Mouse (Mus musculus): ENCODE data around the gene Phyh. TPM values are rescaled to one million over a fixed set of nuclear protein-coding genes. Genes with fewer than 3 reads are reported as not detected.

Gene Phyh
- polyA plus RNA-seq, 1 experiment: 39.1 TPM

GRCm38 (mm10) chr2:4881350-4882248, 37.2 kb upstream of the Phyh start, which contains the start of gene Sephs1:
Gene Sephs1, plus strand, starts transcription at chr2:4881564.
- DNase-seq: peak; percentile 81
- no peaks in the 10 kb centered on the region for H3K27me3 ChIP-seq (ENCODE audit: control insufficient read depth, insufficient read depth, low read length)
- peak within 1 kb of the TSS; percentile 97 for H3K4me3 ChIP-seq (ENCODE audit: control insufficient read depth, insufficient read depth, low read length)
- H3K27ac ChIP-seq (ENCODE audit: control insufficient read depth, insufficient read depth, low read length): peak within 1 kb of the TSS; percentile 47; the same call in 1 of the 2 replicates
- H3K4me1 ChIP-seq (replicated peaks; ENCODE audit: control insufficient read depth, insufficient read depth, low read length): peaks cover 3% of the 10 kb centered on the region; the same call in 1 of the 2 replicates
- TF ChIP-seq CTCF (IDR thresholded peaks at IDR 0.05; ENCODE audit: borderline replicate concordance, control insufficient read depth, extremely low read depth, insufficient read depth, low read length, poor library complexity): no peak
- 0 out of 2 replicates have a peak, but pooled peaks have one; percentile 9 for TF ChIP-seq POLR2A (IDR thresholded peaks at IDR 0.05; ENCODE audit: control insufficient read depth, extremely low read depth, insufficient read depth, low read length, poor library complexity)
- H3K36me3 ChIP-seq (ENCODE audit: control insufficient read depth, insufficient read depth, low read length): peaks cover 7% of the 10 kb centered on the region; the same call in 1 of the 2 replicates
- under 1% methylated on average over 112 of the region's 115 CpGs for WGBS

DNA sequence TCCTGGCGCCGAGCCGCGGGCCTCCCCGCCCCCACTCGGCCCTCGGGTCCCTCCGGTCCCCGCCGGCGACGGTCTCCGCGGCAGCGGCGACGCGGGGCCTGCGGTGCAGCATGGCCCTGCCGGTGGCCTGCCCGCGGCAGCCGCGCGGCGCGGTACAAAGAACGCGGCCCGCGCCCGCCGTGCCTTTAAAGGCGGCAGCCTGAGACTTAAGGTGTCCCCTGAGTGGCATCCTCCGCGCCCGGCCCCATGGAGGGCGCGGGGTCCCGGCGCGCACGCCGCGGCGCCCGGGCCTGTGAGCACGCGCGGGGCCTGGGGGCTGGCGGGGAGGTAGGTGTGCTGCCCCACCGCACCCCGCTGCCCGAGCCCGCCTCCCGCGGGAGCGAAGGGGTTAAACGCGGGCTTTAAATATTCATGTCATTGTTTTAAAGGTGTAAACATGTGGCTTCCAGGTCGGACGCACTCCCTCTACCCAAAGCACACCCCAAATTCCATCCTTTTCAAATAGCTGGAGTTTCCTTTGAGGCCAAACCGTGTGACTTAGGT, 36.5 kb upstream of the Phyh start:
- Histone ChIP-seq H3K4me1 (replicated peaks; ENCODE audit: control insufficient read depth, insufficient read depth, low read length) (peaks cover 3% of the 10 kb centered on the region; the same call in 1 of the 2 replicates), H3K4me3 (ENCODE audit: control insufficient read depth, insufficient read depth, low read length) (peak overlapping the region; percentile 97), H3K27ac (ENCODE audit: control insufficient read depth, insufficient read depth, low read length) (0 out of 2 replicates have a peak overlapping the region, but pooled peaks have one; percentile 47), H3K36me3 (ENCODE audit: control insufficient read depth, insufficient read depth, low read length) (peaks cover 14% of the 10 kb centered on the region), H3K27me3 (ENCODE audit: control insufficient read depth, insufficient read depth, low read length) (no peaks in the 10 kb centered on the region)
- WGBS: under 1% methylated on average over 61 of the region's 63 CpGs
- TF ChIP-seq POLR2A (IDR thresholded peaks at IDR 0.05; ENCODE audit: control insufficient read depth, extremely low read depth, insufficient read depth, low read length, poor library complexity): 0 out of 2 replicates have a peak, but pooled peaks have one; percentile 13
- TF ChIP-seq CTCF (IDR thresholded peaks at IDR 0.05; ENCODE audit: borderline replicate concordance, control insufficient read depth, extremely low read depth, insufficient read depth, low read length, poor library complexity): no peak
- DNase-seq: peak; percentile 60

GRCm38 (mm10) chr2:4883009-4883704, 35.7 kb upstream of the Phyh start:
- DNase-seq: peak; percentile 19
- TF ChIP-seq CTCF (IDR thresholded peaks at IDR 0.05; ENCODE audit: borderline replicate concordance, control insufficient read depth, extremely low read depth, insufficient read depth, low read length, poor library complexity) (no peak), POLR2A (IDR thresholded peaks at IDR 0.05; ENCODE audit: control insufficient read depth, extremely low read depth, insufficient read depth, low read length, poor library complexity) (no peak)

GRCm38 (mm10) chr2:4886896-4887295, 31.9 kb upstream of the Phyh start:
- H3K27me3 ChIP-seq (ENCODE audit: control insufficient read depth, insufficient read depth, low read length): no peaks in the 10 kb centered on the region
- no peak for DNase-seq
- TF ChIP-seq POLR2A (IDR thresholded peaks at IDR 0.05; ENCODE audit: control insufficient read depth, extremely low read depth, insufficient read depth, low read length, poor library complexity): no peak
- peaks cover 51% of the 10 kb centered on the region for H3K36me3 ChIP-seq (ENCODE audit: control insufficient read depth, insufficient read depth, low read length)
- no peaks in the 10 kb centered on the region for H3K4me1 ChIP-seq (replicated peaks; ENCODE audit: control insufficient read depth, insufficient read depth, low read length)
- no peak overlapping the region for H3K27ac ChIP-seq (ENCODE audit: control insufficient read depth, insufficient read depth, low read length)
- H3K4me3 ChIP-seq (ENCODE audit: control insufficient read depth, insufficient read depth, low read length): no peak overlapping the region
- WGBS: over 99% methylated on average over 6 of the region's 6 CpGs

More at GRCm38 (mm10) chr2:4883009-4883704, 35.7 kb upstream of the Phyh start:
- Histone ChIP-seq H3K4me1 (replicated peaks; ENCODE audit: control insufficient read depth, insufficient read depth, low read length) (peaks cover 3% of the 10 kb centered on the region; the same call in 1 of the 2 replicates), H3K27ac (ENCODE audit: control insufficient read depth, insufficient read depth, low read length) (no peak overlapping the region), H3K36me3 (ENCODE audit: control insufficient read depth, insufficient read depth, low read length) (peaks cover 21% of the 10 kb centered on the region), H3K4me3 (ENCODE audit: control insufficient read depth, insufficient read depth, low read length) (no peak overlapping the region), H3K27me3 (ENCODE audit: control insufficient read depth, insufficient read depth, low read length) (no peaks in the 10 kb centered on the region)
- 1% methylated on average over 18 of the region's 18 CpGs for WGBS

DNA sequence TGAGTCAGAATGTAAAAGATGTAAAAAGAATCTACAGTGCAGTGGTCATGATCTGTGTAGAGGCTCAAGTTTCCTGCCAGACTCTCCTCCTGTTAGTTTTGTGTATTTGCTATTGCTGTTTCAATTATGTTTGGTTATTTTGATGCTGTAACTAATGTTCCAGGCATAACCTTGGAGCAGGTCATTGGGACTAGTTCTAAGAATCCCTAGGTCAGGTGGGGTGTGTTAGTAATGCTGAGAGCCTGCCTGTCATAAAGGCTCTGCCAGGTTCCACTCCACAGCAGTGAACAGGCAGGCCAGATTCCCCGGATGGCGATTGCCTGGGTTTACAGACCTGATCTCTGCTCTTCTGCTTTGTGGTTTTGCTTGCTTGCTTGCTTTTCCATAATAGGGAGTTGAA, 23.2 kb upstream of the Phyh start:
- Histone ChIP-seq H3K36me3 (ENCODE audit: control insufficient read depth, insufficient read depth, low read length) (peaks cover 56% of the 10 kb centered on the region), H3K27me3 (ENCODE audit: control insufficient read depth, insufficient read depth, low read length) (no peaks in the 10 kb centered on the region), H3K27ac (ENCODE audit: control insufficient read depth, insufficient read depth, low read length) (no peak overlapping the region), H3K4me3 (ENCODE audit: control insufficient read depth, insufficient read depth, low read length) (no peak overlapping the region), H3K4me1 (replicated peaks; ENCODE audit: control insufficient read depth, insufficient read depth, low read length) (no peaks in the 10 kb centered on the region)
- TF ChIP-seq CTCF (IDR thresholded peaks at IDR 0.05; ENCODE audit: borderline replicate concordance, control insufficient read depth, extremely low read depth, insufficient read depth, low read length, poor library complexity) (no peak), POLR2A (IDR thresholded peaks at IDR 0.05; ENCODE audit: control insufficient read depth, extremely low read depth, insufficient read depth, low read length, poor library complexity) (no peak)
- WGBS: 98% methylated on average over 2 of the region's 2 CpGs
- no peak for DNase-seq

- no peak overlapping the region for H3K27ac ChIP-seq (ENCODE audit: control insufficient read depth, insufficient read depth, low read length)
- H3K36me3 ChIP-seq (ENCODE audit: control insufficient read depth, insufficient read depth, low read length): peaks cover 56% of the 10 kb centered on the region
- no peak for DNase-seq
- WGBS: 98% methylated on average over 4 of the region's 4 CpGs
- H3K27me3 ChIP-seq (ENCODE audit: control insufficient read depth, insufficient read depth, low read length): no peaks in the 10 kb centered on the region
- H3K4me3 ChIP-seq (ENCODE audit: control insufficient read depth, insufficient read depth, low read length): no peak overlapping the region
- no peaks in the 10 kb centered on the region for H3K4me1 ChIP-seq (replicated peaks; ENCODE audit: control insufficient read depth, insufficient read depth, low read length)
- TF ChIP-seq POLR2A (IDR thresholded peaks at IDR 0.05; ENCODE audit: control insufficient read depth, extremely low read depth, insufficient read depth, low read length, poor library complexity) (no peak), CTCF (IDR thresholded peaks at IDR 0.05; ENCODE audit: borderline replicate concordance, control insufficient read depth, extremely low read depth, insufficient read depth, low read length, poor library complexity) (no peak)
These were observed 21.8 kb upstream of the Phyh start for GRCm38 (mm10) chr2:4896970-4897369.

Measured in thymus, adult 2 months (tissue).